In the genomic region with DNA sequence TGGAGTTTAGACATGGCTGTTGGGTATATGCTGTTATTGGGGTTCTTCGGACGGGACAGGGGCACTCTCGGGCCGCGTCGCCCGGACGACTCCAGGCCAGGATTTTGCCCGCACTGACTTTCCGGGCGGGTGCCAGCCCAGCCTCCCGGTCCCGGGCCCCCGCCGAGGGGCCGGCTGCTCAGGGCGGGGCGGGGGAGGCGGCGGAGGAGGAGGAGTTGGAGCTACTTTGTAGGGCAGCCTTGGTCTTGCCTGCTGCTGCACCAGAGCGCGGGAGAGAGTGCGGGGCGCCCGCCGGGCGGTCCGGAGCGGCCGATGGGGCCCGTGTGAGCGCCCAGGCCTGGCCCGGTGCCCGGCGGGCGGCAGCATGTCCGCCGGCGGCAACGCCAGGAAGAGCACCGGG, we compare ENCODE assay signal across 8 mouse cellular contexts.
DNase-seq lines count a peak whose midpoint lies in the region; ATAC-seq and TF ChIP-seq lines count a peak whose summit lies in the region.

No protein-coding gene starts in this region.

- no peaks in the 10 kb centered on the region for H3K27me3 ChIP-seq in heart, embryonic 13.5 days (replicated peaks)
- no peaks in the 10 kb centered on the region for H3K27me3 ChIP-seq in kidney, embryonic 15.5 days
- H3K27me3 ChIP-seq in small intestine, adult 2 months (ENCODE audit: control insufficient read depth, insufficient read depth, low read length): peaks cover 6% of the 10 kb centered on the region; the same call in 1 of the 2 replicates

- DNase-seq in urinary bladder, adult 2 months (ENCODE audit: low spot score): peak; percentile 51
- no peak for DNase-seq in urinary bladder, postnatal 10 days (ENCODE audit: low spot score)
- peak; percentile 66 for DNase-seq in embryo, embryonic 11.5 days (ENCODE audit: low read depth, low spot score)
- peak; percentile 82 for DNase-seq in lung, postnatal 10 days
- DNase-seq in natural killer cell, adult 2 months (ENCODE audit: low spot score in 2 of 2): no peak

- under 1% methylated on average over 41 of the region's 41 CpGs for WGBS in heart, embryonic 13.5 days
- 1% methylated on average over 41 of the region's 41 CpGs for WGBS in kidney, embryonic 15.5 days
- WGBS in small intestine, adult 2 months: under 1% methylated on average over 41 of the region's 41 CpGs

- TF ChIP-seq CTCF in small intestine, adult 2 months (IDR thresholded peaks at IDR 0.05; ENCODE audit: extremely low read depth, insufficient read length, insufficient replicate concordance, low read depth, low read length): no peak

- H3K9ac ChIP-seq in heart, embryonic 13.5 days: peak overlapping the region; percentile 95
- H3K9ac ChIP-seq in kidney, embryonic 15.5 days: peak overlapping the region; percentile 83

- peak overlapping the region; percentile 83 for H3K4me3 ChIP-seq in heart, embryonic 13.5 days
- H3K4me3 ChIP-seq in kidney, embryonic 15.5 days (replicated peaks): peak overlapping the region; percentile 82
- peak overlapping the region; percentile 66 for H3K4me3 ChIP-seq in small intestine, adult 2 months (ENCODE audit: low read depth, low read length)

- H3K9me3 ChIP-seq in heart, embryonic 13.5 days: no peaks in the 10 kb centered on the region
- H3K9me3 ChIP-seq in kidney, embryonic 15.5 days (replicated peaks): no peaks in the 10 kb centered on the region

- peak; percentile 15; the same call in 1 of the 2 replicates for ATAC-seq in heart, embryonic 13.5 days (ENCODE audit: extremely low read depth, insufficient number of reproducible peaks, low FRiP score, low TSS enrichment)
- ATAC-seq in kidney, embryonic 15.5 days (replicated peaks; ENCODE audit: low FRiP score): peak; percentile 84

- TF ChIP-seq POLR2A in small intestine, adult 2 months (IDR thresholded peaks at IDR 0.05; ENCODE audit: low read depth, low read length): no peak; the same call in 1 of the 2 replicates

- peaks cover 16% of the 10 kb centered on the region for H3K36me3 ChIP-seq in heart, embryonic 13.5 days
- peaks cover 8% of the 10 kb centered on the region; the same call in 1 of the 2 replicates for H3K36me3 ChIP-seq in kidney, embryonic 15.5 days
- H3K36me3 ChIP-seq in small intestine, adult 2 months (ENCODE audit: control insufficient read depth, insufficient read depth, low read length): no peaks in the 10 kb centered on the region

- peak overlapping the region; percentile 82 for H3K27ac ChIP-seq in heart, embryonic 13.5 days (replicated peaks)
- H3K27ac ChIP-seq in kidney, embryonic 15.5 days: peak overlapping the region; percentile 86
- H3K27ac ChIP-seq in small intestine, adult 2 months (ENCODE audit: insufficient read depth, low read depth, low read length): no peak overlapping the region

- H3K4me2 ChIP-seq in heart, embryonic 13.5 days: peak overlapping the region; percentile 82
- H3K4me2 ChIP-seq in kidney, embryonic 15.5 days: peak overlapping the region; percentile 77

- peaks cover 98% of the 10 kb centered on the region for H3K4me1 ChIP-seq in heart, embryonic 13.5 days
- peaks cover 97% of the 10 kb centered on the region for H3K4me1 ChIP-seq in kidney, embryonic 15.5 days
- H3K4me1 ChIP-seq in small intestine, adult 2 months (ENCODE audit: control insufficient read depth, insufficient read depth, insufficient read length, low read length): peaks cover 13% of the 10 kb centered on the region

Comparison
In these comparisons a context has a peak if more than half of its experiments do, and no peak if none do; other contexts are left out.
1. DNase-seq: peak in urinary bladder, adult 2 months (single experiment), embryo, embryonic 11.5 days (single experiment) and lung, postnatal 10 days (single experiment); none in urinary bladder, postnatal 10 days (single experiment) and natural killer cell, adult 2 months (0 of 2).
2. Peak in every context shown above with its lines, with median percentiles within 50 percentile points of each other: H3K4me3 ChIP-seq.